Mouse (Mus musculus) midbrain, embryonic 10.5 days (tissue): ENCODE data around the gene Rgs10. TPM values are rescaled to one million over a fixed set of nuclear protein-coding genes. Genes with fewer than 3 reads are reported as not detected.

ENCODE experiments used
- DNase-seq: peaks from one replicate; pipeline ENCODE4 v3.0.0-alpha.2; 2017; ENCODE audit warnings: low spot score
- H3K27ac ChIP-seq: fragments of 300-500 bp; sonication (generic); replicated peaks from 2 replicates; pipeline ENCODE4 v1.5.1; 2016; ENCODE audit warnings: mild to moderate bottlenecking
- H3K27me3 ChIP-seq: fragments of 300-500 bp; sonication (generic); 2 replicates; pipeline ENCODE4 v1.6.1; 2016; ENCODE audit warnings: low read depth, mild to moderate bottlenecking; ENCODE audit not compliant: poor library complexity, severe bottlenecking
- H3K36me3 ChIP-seq: fragments of 300-500 bp; sonication (generic); 2 replicates; pipeline ENCODE4 v1.6.1; 2016; ENCODE audit warnings: mild to moderate bottlenecking, moderate library complexity
- H3K4me1 ChIP-seq: fragments of 300-500 bp; sonication (generic); 2 replicates; pipeline ENCODE4 v1.6.1; 2016
- H3K4me3 ChIP-seq: fragments of 300-500 bp; sonication (generic); 2 replicates; pipeline ENCODE4 v1.5.1; 2016; ENCODE audit warnings: mild to moderate bottlenecking, moderate library complexity
- H3K9me3 ChIP-seq: fragments of 300-500 bp; sonication (generic); replicated peaks from 2 replicates; pipeline ENCODE4 v1.6.1; 2016; ENCODE audit warnings: mild to moderate bottlenecking
- WGBS: fragments of 180-500 bp; shearing (Covaris S2); methylation state at CpG from one replicate; pipeline ENCODE4 v1.1.7; 2016; 5-methylcytosine and 5-hydroxymethylcytosine counted together
- polyA plus RNA-seq: library from polyadenylated mRNA; unstranded; fragments of >200 nt; fragmentation: Nextera tagmentation; extraction: Ambion mirVana; gene quantifications from 2 replicates; pipeline ENCODE4 v1.2.1, GENCODE M21; 2016

Rgs10 gene
- polyA plus RNA-seq, 1 experiment from 2014 or later = 6.0 TPM

DNA sequence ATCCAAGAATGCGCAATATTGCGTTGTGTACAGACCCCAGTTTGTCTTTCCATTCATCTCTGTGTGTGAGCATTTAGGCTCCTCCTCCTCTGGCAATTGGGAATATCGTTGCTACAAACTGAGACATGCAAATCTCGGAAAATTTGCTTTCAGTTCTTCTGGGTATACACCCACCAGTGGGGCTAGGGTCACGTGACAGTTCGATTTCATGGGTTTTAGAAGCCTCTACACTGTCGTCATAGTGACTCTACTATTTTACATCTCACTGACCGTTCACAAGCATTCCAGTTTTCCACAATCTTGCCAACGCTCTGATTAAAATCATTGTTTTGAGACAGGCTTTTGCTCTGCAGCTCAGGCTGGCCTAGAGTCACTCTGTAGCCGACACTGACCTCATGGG, 14.0 kb upstream of the Rgs10 start:
- Histone ChIP-seq H3K4me3 (no peak overlapping the region), H3K36me3 (peaks cover 3% of the 10 kb centered on the region; the same call in 1 of the 2 replicates), H3K4me1 (no peaks in the 10 kb centered on the region), H3K27me3 (no peaks in the 10 kb centered on the region), H3K9me3 (no peaks in the 10 kb centered on the region), H3K27ac (no peak overlapping the region)
- 80% methylated on average over 10 of the region's 10 CpGs for WGBS
- DNase-seq = no peak

DNA sequence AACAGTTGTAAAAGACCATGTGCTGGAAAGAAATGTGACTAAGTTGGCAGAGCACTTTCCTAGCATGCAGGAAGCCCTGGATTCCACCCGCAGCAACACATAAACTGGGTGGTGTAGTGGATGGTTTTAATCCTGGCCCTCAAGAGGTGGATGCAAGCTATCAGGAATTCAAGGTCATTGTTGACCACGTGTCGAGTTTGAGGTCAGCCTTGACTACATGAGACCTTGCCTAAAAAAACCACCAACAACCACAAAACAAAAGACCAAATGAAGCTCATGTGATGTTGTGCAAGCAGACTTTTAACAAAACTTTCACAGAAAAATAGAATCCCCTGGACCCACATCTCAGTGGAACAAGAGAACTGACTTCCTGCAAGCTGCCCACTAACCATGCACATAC, 3.9 kb upstream of the Rgs10 start:
- peaks cover 56% of the 10 kb centered on the region for H3K27me3 ChIP-seq

DNA sequence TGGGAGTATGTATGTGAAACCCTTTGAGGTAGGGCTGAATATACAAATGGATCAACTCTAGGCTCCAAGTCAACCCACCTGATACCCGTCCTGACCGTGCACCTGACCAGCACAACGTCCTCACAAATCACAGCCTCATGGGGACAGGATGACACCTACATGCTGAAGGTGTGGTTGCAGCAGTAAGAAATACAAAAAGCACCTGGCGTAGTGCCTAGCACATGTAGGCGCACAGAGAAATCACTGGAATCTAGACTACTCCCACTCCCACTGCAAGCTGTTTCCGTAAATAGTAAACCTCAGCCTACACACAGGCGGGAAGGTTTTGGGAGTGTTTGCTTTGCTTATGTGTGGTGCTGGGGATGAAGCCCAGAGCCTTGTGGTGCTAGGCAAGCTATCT, 3.1 kb upstream of the Rgs10 start:
- Histone ChIP-seq H3K27ac (no peak overlapping the region), H3K9me3 (no peaks in the 10 kb centered on the region), H3K36me3 (no peaks in the 10 kb centered on the region), H3K4me1 (peaks cover 28% of the 10 kb centered on the region), H3K27me3 (peaks cover 64% of the 10 kb centered on the region), H3K4me3 (no peak overlapping the region)
- 88% methylated on average over 7 of the region's 7 CpGs for WGBS
- DNase-seq = no peak

More for the DNA sequence above, 3.9 kb upstream of the Rgs10 start:
- Histone ChIP-seq H3K4me1 (peaks cover 22% of the 10 kb centered on the region), H3K9me3 (no peaks in the 10 kb centered on the region), H3K27ac (no peak overlapping the region), H3K4me3 (no peak overlapping the region), H3K36me3 (no peaks in the 10 kb centered on the region)
- WGBS = 81% methylated on average over 3 of the region's 3 CpGs
- no peak for DNase-seq

DNA sequence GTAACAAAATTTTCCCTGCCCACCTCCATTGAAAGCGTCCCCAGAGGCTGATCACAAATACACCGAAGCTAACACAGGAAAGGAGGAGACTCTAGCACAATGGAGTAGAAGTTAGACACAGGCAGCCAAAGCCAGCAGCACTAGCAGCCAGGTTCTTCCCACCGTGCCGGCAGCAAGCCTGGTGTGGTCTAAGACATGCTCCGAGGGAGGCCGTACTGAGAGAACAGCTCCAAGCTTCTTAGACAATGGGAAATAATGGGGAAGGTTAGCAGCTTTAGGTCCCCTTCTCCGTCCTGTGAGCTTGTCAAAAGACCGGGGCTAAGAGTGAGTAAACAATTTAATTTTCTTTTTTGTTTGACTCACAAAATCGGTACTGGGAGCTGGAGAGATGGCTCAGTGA, 1.1 kb upstream of the Rgs10 start:
- WGBS = 5% methylated on average over 9 of the region's 9 CpGs
- H3K9me3 ChIP-seq = no peaks in the 10 kb centered on the region
- peaks cover 28% of the 10 kb centered on the region for H3K4me1 ChIP-seq
- DNase-seq = no peak
- no peak overlapping the region for H3K4me3 ChIP-seq
- H3K36me3 ChIP-seq = no peaks in the 10 kb centered on the region
- H3K27ac ChIP-seq = no peak overlapping the region
- peaks cover 84% of the 10 kb centered on the region for H3K27me3 ChIP-seq

DNA sequence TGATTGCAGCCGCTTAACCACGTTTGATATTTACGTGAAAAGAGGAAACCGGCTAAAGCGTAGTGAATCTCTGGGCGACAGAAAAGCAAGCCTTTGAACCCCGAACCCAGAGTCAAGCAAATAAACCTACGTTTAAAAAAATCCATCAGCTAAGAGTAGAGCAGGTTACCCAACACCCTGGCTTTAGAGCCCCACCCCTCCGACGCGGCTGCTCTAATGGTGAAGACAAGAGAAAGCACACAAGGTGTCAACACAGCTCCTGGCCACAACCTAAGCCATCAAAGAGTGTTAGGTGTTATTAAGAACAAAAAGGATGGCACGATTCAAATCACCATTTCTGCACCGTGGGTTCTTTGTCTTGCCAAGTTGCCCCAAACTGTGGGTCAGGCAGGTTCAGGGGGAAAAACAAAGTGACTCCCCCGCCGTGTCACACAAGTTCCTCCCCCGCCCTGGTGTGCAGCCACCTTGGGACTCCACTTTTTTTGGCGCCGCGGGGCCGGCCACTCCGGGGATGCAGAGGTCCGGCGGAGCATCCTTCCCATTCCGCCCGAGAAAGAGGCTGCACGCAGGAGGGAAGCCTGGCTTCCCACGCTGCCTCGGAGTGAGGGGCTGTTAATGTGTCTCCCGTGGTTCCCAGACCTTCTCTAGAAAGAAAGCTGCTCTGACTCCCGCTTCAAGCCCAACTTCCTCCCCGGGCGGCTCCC, 1.2 kb downstream of the Rgs10 start:
- 4% methylated on average over 32 of the region's 32 CpGs for WGBS
- no peak for DNase-seq
- Histone ChIP-seq H3K4me1 (peaks cover 28% of the 10 kb centered on the region), H3K27ac (peak overlapping the region; percentile 76), H3K27me3 (peaks cover 85% of the 10 kb centered on the region), H3K4me3 (peak overlapping the region; percentile 83), H3K9me3 (no peaks in the 10 kb centered on the region), H3K36me3 (no peaks in the 10 kb centered on the region)

DNA sequence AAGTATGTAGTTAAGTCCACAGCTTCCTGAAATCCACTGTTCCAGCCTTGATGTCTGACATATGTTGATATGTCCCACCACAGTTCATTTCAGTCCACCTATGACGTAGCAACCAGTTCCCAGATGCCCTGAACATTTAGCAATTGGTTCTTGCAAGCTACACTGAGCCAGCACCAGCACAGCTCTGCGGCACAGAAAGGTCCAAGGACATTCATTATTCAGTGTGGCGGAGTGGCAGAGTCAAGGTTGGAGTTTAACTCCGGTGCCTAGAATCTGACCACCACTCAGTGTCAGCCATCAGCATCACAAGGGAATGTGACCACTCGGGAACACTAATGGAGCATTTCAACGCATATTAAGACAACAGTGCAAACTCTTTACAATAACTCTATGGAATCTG, 1.9 kb downstream of the Rgs10 start:
- Histone ChIP-seq H3K36me3 (no peaks in the 10 kb centered on the region), H3K4me1 (peaks cover 28% of the 10 kb centered on the region), H3K27ac (no peak overlapping the region), H3K27me3 (peaks cover 77% of the 10 kb centered on the region), H3K9me3 (no peaks in the 10 kb centered on the region), H3K4me3 (0 out of 2 replicates have a peak overlapping the region, but pooled peaks have one; percentile 83)
- no peak for DNase-seq
- 68% methylated on average over 6 of the region's 6 CpGs for WGBS

DNA sequence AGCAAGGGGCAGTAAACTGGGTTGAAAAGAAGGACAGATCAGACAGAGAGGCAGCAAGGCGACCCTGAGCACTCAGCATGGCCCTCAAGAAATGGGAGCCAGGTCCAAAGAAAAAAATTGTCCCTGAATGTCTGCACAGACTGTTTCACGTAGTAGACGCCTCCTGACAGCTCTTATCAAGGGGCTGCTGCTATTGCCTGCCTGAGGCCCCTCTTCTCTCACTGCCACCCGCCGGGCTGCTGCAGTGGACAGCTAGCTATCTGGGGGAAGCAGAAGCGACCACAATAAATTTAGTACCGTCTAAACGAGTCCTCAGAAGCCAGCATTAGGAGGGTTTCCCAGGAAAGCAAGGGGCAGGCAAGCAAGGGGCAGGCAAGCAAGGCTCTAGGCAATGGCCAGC, 4.1 kb downstream of the Rgs10 start:
- Histone ChIP-seq H3K27me3 (peaks cover 55% of the 10 kb centered on the region), H3K27ac (no peak overlapping the region), H3K4me3 (no peak overlapping the region), H3K9me3 (no peaks in the 10 kb centered on the region), H3K36me3 (no peaks in the 10 kb centered on the region), H3K4me1 (peaks cover 25% of the 10 kb centered on the region)
- 75% methylated on average over 8 of the region's 8 CpGs for WGBS
- DNase-seq = no peak

DNA sequence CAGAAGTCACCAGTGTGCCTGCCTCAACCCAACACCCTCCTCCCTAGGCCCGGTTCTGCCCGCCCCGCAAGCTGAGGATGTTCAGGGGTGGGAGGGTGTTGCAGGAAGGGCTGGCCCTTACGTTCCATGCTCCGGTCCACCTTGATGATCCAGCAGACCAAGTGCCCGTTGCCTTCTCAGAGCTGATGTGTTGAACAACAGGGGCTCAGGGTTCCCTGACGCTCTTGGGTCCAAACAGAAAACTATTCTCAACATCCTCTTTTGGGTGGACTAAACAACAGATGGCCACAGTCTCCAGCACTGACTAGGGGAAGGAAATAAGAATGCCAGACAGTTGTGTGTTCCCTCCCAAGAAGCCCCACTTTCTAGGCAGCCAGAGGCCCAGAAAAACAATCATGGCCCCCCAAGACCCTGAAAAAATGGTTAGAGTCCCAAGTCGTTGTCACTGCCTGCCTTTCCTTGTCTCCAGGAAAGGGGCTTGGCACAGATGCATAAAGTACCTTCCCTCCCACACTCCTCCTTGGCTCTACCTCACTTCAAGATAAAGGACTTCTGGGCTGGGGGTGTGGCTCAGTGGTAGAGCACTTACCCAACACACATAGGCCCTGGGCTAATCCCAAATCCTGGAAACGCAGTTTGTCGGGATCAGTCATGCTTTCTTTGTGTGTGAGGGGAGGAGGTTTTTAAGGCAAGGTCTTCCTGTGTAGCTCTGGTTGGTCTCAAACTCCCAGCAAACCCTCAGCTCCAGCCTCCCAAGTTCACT, 6.3 kb downstream of the Rgs10 start:
- peaks cover 33% of the 10 kb centered on the region for H3K27me3 ChIP-seq
- DNase-seq = no peak
- H3K27ac ChIP-seq = no peak overlapping the region
- no peaks in the 10 kb centered on the region for H3K36me3 ChIP-seq
- H3K4me3 ChIP-seq = no peak overlapping the region
- no peaks in the 10 kb centered on the region for H3K9me3 ChIP-seq
- WGBS = 66% methylated on average over 10 of the region's 10 CpGs
- peaks cover 4% of the 10 kb centered on the region for H3K4me1 ChIP-seq

DNA sequence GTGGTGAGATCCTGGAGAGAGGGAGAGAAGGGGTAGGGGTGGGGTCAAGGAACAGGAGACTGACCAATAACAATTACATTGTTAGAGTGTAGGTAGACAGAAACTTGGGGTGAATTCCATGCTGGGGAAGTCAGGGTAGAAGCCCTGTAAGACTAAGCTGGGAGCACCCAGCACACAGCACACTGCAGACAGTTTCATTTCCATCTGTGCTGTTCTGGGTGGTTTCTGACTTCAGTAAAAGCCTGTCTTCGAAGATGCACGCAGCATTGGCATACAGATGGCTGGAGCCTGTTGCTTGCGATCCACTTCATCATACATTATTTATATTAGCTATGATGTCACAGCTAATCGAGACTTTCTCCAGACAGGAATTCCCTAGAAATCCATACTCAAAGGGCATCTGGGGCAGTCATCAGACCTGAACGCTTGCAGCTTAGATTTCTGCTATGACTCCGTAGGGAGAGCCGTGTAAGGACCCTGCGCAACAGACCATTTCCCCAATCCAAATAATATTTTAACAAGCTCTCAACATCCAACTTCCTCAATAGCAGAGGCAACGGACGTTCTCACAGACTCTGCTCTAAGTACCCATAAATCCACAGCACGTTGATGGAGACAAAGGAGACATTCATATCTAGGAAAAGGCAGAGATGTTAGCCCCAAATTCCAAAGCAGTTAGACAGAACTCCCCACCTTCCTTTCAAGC, 7.7 kb downstream of the Rgs10 start:
- Histone ChIP-seq H3K27ac (no peak overlapping the region), H3K27me3 (peaks cover 19% of the 10 kb centered on the region), H3K9me3 (no peaks in the 10 kb centered on the region), H3K36me3 (no peaks in the 10 kb centered on the region), H3K4me3 (no peak overlapping the region), H3K4me1 (no peaks in the 10 kb centered on the region; the same call in 1 of the 2 replicates)
- WGBS = 90% methylated on average over 11 of the region's 11 CpGs
- DNase-seq = no peak

DNA sequence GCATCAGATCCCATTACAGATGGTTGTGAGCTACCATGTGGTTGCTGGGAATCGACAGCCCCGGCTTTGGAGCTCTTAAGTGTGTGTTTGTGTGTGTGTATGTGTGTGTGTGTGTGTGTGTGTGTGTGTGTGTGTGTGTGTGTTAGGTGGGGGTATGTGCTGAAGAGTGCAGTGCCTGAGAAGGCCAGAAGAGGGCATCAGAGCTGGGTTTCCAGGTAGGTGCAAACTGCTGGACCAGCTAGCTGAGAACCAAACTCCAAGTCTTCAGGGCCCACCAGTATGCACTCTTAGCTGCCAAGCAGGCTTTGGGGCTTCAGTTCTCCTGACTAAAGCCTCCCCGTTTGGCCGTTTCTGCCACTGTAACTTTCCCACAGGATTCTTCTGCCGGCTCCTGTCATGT, 10.3 kb downstream of the Rgs10 start:
- Histone ChIP-seq H3K9me3 (no peaks in the 10 kb centered on the region), H3K36me3 (no peaks in the 10 kb centered on the region), H3K4me3 (no peak overlapping the region), H3K27ac (no peak overlapping the region), H3K27me3 (no peaks in the 10 kb centered on the region), H3K4me1 (no peaks in the 10 kb centered on the region; the same call in 1 of the 2 replicates)
- 98% methylated on average over 5 of the region's 5 CpGs for WGBS
- no peak for DNase-seq

DNA sequence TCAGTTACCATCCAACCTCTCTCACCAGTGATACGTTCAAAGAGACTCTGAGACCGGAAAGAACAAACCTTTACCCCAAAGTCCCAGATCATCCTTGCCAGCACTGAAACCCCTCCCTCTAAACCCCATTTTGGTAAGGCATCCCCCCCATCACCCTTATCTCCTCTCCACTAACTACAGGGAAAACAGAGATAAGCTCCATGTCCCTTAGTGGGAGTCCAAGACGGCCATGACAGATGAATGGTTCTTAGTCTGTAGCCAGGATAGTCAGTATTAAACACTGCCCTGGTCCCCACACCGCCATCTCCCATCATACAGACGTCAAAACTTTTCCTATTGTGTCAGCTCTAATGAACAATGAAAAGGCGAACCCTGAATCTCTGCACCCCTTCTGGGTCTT, 14.6 kb downstream of the Rgs10 start:
- H3K4me3 ChIP-seq = no peak overlapping the region
- no peaks in the 10 kb centered on the region for H3K4me1 ChIP-seq
- no peaks in the 10 kb centered on the region for H3K36me3 ChIP-seq
- no peak for DNase-seq
- H3K9me3 ChIP-seq = no peaks in the 10 kb centered on the region
- H3K27me3 ChIP-seq = no peaks in the 10 kb centered on the region
- 89% methylated on average over 6 of the region's 6 CpGs for WGBS
- no peak overlapping the region for H3K27ac ChIP-seq

DNA sequence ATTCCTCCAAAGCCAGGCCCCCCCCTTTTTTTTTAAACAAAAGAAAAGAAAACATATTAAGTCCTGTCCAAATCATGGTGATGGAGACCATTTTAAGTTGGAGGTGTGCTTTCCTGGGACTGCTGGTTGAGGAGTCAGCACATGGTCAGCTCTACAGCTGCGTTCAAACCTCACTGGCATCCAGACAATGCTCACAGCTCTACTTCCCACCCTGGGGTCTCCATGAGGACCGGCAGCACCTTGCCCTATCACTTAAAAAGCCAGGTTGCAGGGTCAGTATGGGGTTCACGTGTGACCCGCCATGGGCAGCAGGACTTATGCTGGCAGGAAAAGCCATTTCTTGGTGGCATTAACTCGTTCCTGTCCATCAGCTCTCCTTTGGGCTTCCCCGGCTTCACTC, 15.0 kb downstream of the Rgs10 start:
- Histone ChIP-seq H3K27ac (no peak overlapping the region), H3K9me3 (no peaks in the 10 kb centered on the region), H3K36me3 (no peaks in the 10 kb centered on the region), H3K4me3 (no peak overlapping the region), H3K27me3 (no peaks in the 10 kb centered on the region), H3K4me1 (no peaks in the 10 kb centered on the region)
- WGBS = 91% methylated on average over 6 of the region's 6 CpGs
- DNase-seq = no peak

DNA sequence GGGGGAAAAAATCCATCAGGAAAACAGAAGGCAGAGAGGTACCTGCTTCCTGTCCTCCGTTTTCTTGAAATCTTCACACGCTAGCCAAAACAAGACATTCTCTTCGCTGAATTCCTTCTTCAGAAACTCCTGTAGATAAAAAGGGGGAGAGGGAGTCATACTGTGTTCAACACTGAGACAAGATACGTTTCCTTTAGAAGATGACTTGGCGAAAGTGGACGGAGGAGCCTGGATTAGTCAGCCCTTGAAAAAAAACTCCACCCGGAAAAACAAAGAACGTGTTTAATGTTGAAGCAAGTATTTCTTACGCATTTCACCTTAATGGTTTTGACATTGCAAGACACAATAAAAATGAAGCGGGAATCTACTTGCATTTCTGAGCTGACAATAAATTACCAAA, 15.4 kb downstream of the Rgs10 start:
- Histone ChIP-seq H3K4me3 (no peak overlapping the region), H3K27ac (no peak overlapping the region), H3K9me3 (no peaks in the 10 kb centered on the region), H3K36me3 (no peaks in the 10 kb centered on the region), H3K4me1 (no peaks in the 10 kb centered on the region), H3K27me3 (no peaks in the 10 kb centered on the region)
- 86% methylated on average over 10 of the region's 10 CpGs for WGBS
- no peak for DNase-seq
